Mouse (Mus musculus) ES-E14 (cell line): Measurements from ENCODE around the gene Gdpd5. TPM values are rescaled to one million over a fixed set of nuclear protein-coding genes. Genes with fewer than 3 reads are reported as not detected.

Experiments used
- DNase-seq: peaks from one replicate; pipeline ENCODE4 v3.0.0-alpha.2; 2013; ENCODE audit warnings: low read depth, low spot score
- H3K27ac ChIP-seq: 2 replicates; pipeline ENCODE4 v1.5.1; 2012; ENCODE audit warnings: low read depth, mild to moderate bottlenecking, low read length, moderate library complexity, mixed read lengths; ENCODE audit not compliant: poor library complexity, insufficient read depth, severe bottlenecking
- H3K36me3 ChIP-seq: 2 replicates; pipeline ENCODE4 v1.6.1; 2012; ENCODE audit warnings: mild to moderate bottlenecking, low read length, moderate library complexity, mixed read lengths; ENCODE audit not compliant: control insufficient read depth, poor library complexity, insufficient read depth, severe bottlenecking
- H3K4me1 ChIP-seq, 2 experiments: fragments of 150-350 bp in 1 of 2; sonication (generic) in 1 of 2; 2 replicates each; pipeline ENCODE4 v1.6.1; 2012; ENCODE audit warnings: low read length in 2 of 2, mild to moderate bottlenecking in 1 of 2, mixed read lengths in 1 of 2; ENCODE audit not compliant: control insufficient read depth in 2 of 2, insufficient read depth in 2 of 2, poor library complexity in 1 of 2
- H3K4me3 ChIP-seq, 2 experiments: fragments of 150-350 bp in 1 of 2; sonication (generic) in 1 of 2; 2 replicates each; pipeline ENCODE4 v1.5.1; 2012; ENCODE audit warnings: low read length in 2 of 2, low read depth in 1 of 2, mild to moderate bottlenecking in 1 of 2, mixed read lengths in 1 of 2; ENCODE audit not compliant: insufficient read depth in 1 of 2, poor library complexity in 1 of 2, severe bottlenecking in 1 of 2
- H3K9ac ChIP-seq: 2 replicates; pipeline ENCODE4 v1.6.1; 2012; ENCODE audit warnings: low read depth, mild to moderate bottlenecking, low read length, mixed read lengths; ENCODE audit not compliant: poor library complexity, insufficient read depth, severe bottlenecking
- H3K9me3 ChIP-seq: fragments of 150-350 bp; sonication (generic); 2 replicates; pipeline ENCODE4 v1.6.1; 2012; ENCODE audit warnings: low read depth, mild to moderate bottlenecking, low read length; ENCODE audit not compliant: control insufficient read depth, insufficient read depth
- CHD2 ChIP-seq: IDR thresholded peaks from 2 replicates; pipeline ENCODE4 v1.6.1; 2014; ENCODE audit warnings: mild to moderate bottlenecking, low read depth, low read length, inconsistent platforms
- HCFC1 ChIP-seq: IDR thresholded peaks from 2 replicates; pipeline ENCODE4 v1.6.1; 2012; ENCODE audit warnings: low read length, inconsistent platforms, borderline replicate concordance; ENCODE audit not compliant: insufficient read depth
- MAFK ChIP-seq: IDR thresholded peaks from 2 replicates; pipeline ENCODE4 v1.6.1; 2014; ENCODE audit warnings: mild to moderate bottlenecking, low read depth, low read length, inconsistent platforms; ENCODE audit not compliant: insufficient read depth
- ZC3H11A ChIP-seq: IDR thresholded peaks from 2 replicates; pipeline ENCODE4 v1.6.1; 2012; ENCODE audit warnings: low read depth, mild to moderate bottlenecking, inconsistent platforms, low read length, borderline replicate concordance
- ZNF384 ChIP-seq: IDR thresholded peaks from 2 replicates; pipeline ENCODE4 v1.6.1; 2012; ENCODE audit warnings: low read depth, low read length, inconsistent platforms
- in situ Hi-C, 2 experiments: fragments of 600-800 bp; cut with MboI; formaldehyde crosslinking; loops; one replicate each; pipeline ENCODE4 v1.15.1; 2025; ENCODE audit warnings: low sequenced_read_pairs in 2 of 2, inconsistent platforms in 1 of 2; ENCODE audit not compliant: unreplicated experiment in 2 of 2
- total RNA-seq: library from RNA; depleted of rRNA; stranded (reverse); fragments of 300-350 nt; gene quantifications from 2 replicates; pipeline ENCODE4 v1.2.3, GENCODE M21; 2012

Gdpd5 gene
- total RNA-seq, 1 experiment, result 10.2 TPM

DNA sequence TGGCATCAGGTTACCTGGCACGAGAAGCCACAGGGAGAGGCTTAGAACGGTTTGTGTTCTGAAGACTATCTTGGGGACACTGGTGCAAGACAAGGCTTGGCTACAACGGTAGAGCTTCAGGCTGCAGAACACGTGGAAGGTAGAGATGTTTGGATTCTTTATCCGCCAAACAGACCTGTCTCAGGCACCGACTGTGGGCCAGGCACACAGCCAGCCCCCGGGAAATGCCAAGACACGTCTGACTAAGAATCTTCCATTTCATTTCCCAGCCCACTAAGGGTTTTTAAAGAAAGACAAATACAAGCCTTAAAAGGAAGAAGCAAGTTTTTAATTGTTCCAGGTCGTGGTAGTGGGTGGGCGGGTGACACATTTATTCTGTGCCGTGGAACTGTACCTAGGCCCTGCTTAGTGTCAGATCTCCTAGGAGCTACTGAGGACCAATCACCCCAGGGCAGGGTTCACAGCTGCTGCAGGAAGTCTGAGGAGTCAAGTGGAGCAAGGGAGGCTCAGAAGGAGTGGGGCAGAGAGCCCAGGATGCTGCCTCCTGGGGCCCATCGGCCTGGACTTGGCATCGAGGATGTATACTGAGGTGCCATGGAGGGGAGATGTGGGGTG lies 12.6 kb downstream of the Gdpd5 start:
- Histone ChIP-seq H3K4me1 (peaks cover 3 to 6% of the 10 kb centered on the region in 2 experiments; a peak in 2 of 4 replicates), H3K9ac (no peak overlapping the region), H3K9me3 (no peaks in the 10 kb centered on the region), H3K36me3 (no peaks in the 10 kb centered on the region), H3K27ac (no peak overlapping the region), H3K4me3 (no peak overlapping the region)
- no peak for TF ChIP-seq CHD2
- TF ChIP-seq MAFK, result no peak
- TF ChIP-seq HCFC1, result no peak
- TF ChIP-seq ZC3H11A, result no peak
- no peak for TF ChIP-seq ZNF384
- in situ Hi-C loops, result no loop called here
- DNase-seq, result no peak

DNA sequence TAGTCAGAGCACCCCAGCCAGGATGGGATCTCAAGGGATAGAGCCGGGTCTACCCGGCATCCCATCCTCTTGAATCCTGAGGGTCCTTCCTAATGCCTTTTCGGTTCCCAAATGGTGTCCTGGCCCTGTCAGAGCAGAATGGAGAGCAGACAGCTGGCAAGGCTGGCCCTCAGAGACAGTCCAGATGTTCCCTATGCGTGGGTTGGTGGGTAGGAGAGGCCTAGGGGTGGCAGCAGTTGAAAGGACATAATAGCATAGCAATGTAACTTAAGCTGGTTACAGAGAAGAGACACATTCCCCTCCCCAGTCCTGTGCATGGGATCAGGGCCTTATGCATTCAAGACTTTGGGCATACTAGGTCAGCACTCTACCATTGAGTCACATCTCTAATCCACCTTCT lies 14.2 kb downstream of the Gdpd5 start:
- no peaks in the 10 kb centered on the region for H3K36me3 ChIP-seq
- H3K4me3 ChIP-seq, result no peak overlapping the region
- peaks cover 2 to 3% of the 10 kb centered on the region in 2 experiments; a peak in 2 of 4 replicates for H3K4me1 ChIP-seq
- no peak for DNase-seq
- H3K27ac ChIP-seq, result no peak overlapping the region
- TF ChIP-seq CHD2 (no peak), MAFK (no peak), ZNF384 (no peak), ZC3H11A (no peak), HCFC1 (no peak)
- in situ Hi-C loops, result no loop called here
- no peaks in the 10 kb centered on the region for H3K9me3 ChIP-seq
- H3K9ac ChIP-seq, result no peak overlapping the region

DNA sequence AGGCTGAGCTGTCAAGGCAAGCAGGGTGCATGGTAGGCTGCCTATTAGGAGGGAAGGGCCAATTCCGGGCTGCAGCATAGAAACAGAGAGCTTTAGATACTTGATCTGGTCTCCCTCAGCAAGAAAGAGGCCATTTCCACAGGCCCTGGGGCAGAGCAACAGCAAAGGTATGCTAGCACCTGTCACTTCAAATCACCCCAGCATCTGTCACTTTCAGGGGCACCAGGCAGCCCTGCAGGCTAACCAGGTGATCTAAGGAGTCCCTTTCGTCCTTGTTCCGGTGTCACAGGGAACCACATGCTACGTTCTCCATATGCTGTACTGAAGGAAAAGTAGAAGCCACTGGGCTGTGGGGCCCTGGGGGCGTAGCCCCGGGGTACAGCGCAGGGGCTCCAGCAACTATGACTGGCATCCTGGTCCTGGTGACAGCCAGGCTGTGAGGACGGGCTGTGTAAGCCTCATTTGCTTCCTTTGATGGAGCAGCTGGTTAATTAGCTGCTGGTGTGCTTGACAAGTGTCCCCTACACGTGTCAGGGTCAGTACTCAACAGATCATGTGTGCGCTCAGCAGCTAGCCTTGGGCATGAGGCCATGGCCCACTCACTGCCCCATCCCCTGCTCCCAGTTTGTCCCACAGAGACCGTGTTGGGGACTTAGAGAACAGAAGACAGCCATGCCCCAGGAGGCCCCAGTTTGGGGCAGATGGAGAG lies 14.8 kb downstream of the Gdpd5 start:
- DNase-seq, result no peak
- in situ Hi-C loops, result no loop called here
- H3K9me3 ChIP-seq, result no peaks in the 10 kb centered on the region
- H3K4me1 ChIP-seq, result no peaks in the 10 kb centered on the region
- H3K9ac ChIP-seq, result no peak overlapping the region
- H3K4me3 ChIP-seq, result no peak overlapping the region
- no peak overlapping the region for H3K27ac ChIP-seq
- no peaks in the 10 kb centered on the region for H3K36me3 ChIP-seq
- TF ChIP-seq CHD2, result no peak
- TF ChIP-seq ZNF384, result no peak
- no peak for TF ChIP-seq ZC3H11A
- no peak for TF ChIP-seq HCFC1
- TF ChIP-seq MAFK, result no peak

DNA sequence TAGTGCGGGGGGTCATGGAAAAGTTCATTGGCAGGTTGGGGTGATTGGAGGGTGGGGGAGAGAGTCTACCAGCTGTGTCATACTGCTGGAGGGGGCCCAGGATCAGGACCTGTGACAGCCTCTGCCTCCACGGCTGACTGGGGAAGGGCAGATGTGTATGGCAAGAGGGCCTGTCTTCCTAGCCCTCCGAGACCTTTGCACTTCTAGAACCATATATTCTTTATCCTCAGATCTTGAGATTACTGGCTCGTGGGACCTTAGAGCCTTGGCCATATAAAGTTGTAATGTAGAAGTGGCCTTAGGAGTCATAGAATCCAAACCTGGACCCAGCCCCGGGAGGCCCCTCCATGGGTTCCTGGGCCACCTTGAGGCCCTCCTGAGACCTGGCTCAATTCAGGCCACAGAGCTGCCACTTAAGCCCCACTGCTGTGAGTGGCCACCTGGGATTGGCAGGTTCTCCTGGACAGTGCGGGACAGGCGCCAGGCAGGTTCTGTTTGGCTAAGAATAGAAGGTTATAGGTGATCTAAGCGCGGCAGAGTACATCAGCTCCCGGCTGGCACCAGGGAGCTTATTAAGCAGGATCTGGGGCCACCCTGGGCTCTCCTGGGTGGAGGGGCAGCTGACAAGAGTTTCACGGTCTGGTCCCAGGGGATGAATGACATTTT lies 15.9 kb downstream of the Gdpd5 start:
- in situ Hi-C loops, result no loop called here

More for the DNA sequence above, 15.9 kb downstream of the Gdpd5 start:
- Histone ChIP-seq H3K9ac (no peak overlapping the region), H3K4me1 (peaks cover 2 to 6% of the 10 kb centered on the region in 2 experiments; a peak in 2 of 4 replicates), H3K4me3 (no peak overlapping the region), H3K9me3 (no peaks in the 10 kb centered on the region), H3K36me3 (no peaks in the 10 kb centered on the region), H3K27ac (no peak overlapping the region)
- no peak for TF ChIP-seq ZC3H11A
- TF ChIP-seq HCFC1, result no peak
- no peak for TF ChIP-seq MAFK
- TF ChIP-seq CHD2, result no peak
- no peak for TF ChIP-seq ZNF384
- no peak for DNase-seq
